Mouse (Mus musculus): Measurements from ENCODE around the gene Fbxl17.

DNA sequence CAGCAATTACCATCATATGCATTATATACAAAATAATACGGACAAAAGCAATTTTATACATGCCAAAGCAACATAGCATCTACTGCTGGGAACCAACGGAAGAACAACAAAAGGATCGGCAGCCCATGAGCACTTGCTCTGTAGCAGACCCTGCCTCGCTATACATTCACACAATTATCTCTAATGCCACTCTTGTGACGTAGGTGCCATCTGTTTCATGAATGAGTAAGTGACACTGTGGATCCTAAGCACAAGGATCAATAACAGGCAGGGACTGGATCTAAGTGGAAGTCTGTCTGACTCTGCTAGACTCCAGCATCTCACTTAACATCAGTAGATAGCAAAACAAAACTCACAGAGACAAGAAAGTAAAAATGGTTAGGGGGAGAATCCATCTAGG lies 391.8 kb downstream of the Fbxl17 start:
- TF ChIP-seq POLR2A (IDR thresholded peaks at IDR 0.05; ENCODE audit: low read depth, low read length) (no peak), CTCF (IDR thresholded peaks at IDR 0.05; ENCODE audit: borderline replicate concordance, insufficient read depth, low read length) (no peak)

All from embryonic fibroblast, embryonic 13.5 days (primary cell).